Mouse (Mus musculus) bone marrow, adult 2 months (tissue): ENCODE results near the gene Catsper4.

Source experiments
- CTCF ChIP-seq: fragments of 200-500 bp; IDR thresholded peaks from 2 replicates; pipeline ENCODE4 v1.5.1; 2011; ENCODE audit warnings: low read length, control low read depth; ENCODE audit not compliant: control insufficient read depth, insufficient read depth
- POLR2A ChIP-seq: fragments of 200-500 bp; IDR thresholded peaks from 2 replicates; pipeline ENCODE4 v1.6.1; 2011; ENCODE audit warnings: low read depth, mild to moderate bottlenecking, control low read depth, low read length, borderline replicate concordance; ENCODE audit not compliant: control insufficient read depth

DNA sequence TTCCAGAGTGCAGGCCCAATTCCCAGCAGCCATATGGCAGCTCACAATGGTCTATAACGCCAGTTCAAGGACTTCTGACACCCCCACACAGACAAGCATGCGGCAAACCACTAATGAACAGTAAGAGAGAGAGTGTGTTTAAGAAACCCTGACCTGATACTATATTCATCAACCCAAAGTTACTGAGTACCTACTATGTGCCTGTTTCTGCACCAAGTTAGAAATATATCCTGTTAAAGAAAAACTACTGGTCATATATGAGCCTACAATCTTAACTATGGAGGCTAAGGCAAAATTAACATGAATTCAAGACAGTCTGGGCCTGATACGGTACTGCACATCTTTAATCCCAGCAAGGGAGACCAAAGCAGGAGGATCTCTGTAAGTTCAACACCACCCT is 41.6 kb downstream of the Catsper4 start:
- no peak for TF ChIP-seq POLR2A
- no peak for TF ChIP-seq CTCF
